Mouse (Mus musculus) myocyte (in vitro differentiated cells): ENCODE measurements around the gene Ccdc124. TPM values are rescaled to one million over a fixed set of nuclear protein-coding genes. Genes with fewer than 3 reads are reported as not detected.
"Not testable (repeated sequence)": the region's sequence is repeated elsewhere in the genome, so short reads cannot be mapped to it uniquely, and the experiment has no call there.

Experiments used
- H3K27me3 ChIP-seq: one replicate; pipeline ENCODE4 v1.6.1; 2011; ENCODE audit not compliant: control insufficient read depth, insufficient read depth, insufficient read length
- H3K36me3 ChIP-seq: one replicate; pipeline ENCODE4 v1.6.1; 2011; ENCODE audit not compliant: control insufficient read depth, insufficient read depth
- H3K4me2 ChIP-seq: one replicate; pipeline ENCODE4 v1.6.1; 2011; ENCODE audit warnings: low read depth, control low read depth
- H3K4me3 ChIP-seq: one replicate; pipeline ENCODE4 v1.5.1; 2011; ENCODE audit warnings: mild to moderate bottlenecking, control low read depth, moderate library complexity
- H3K79me2 ChIP-seq: one replicate; pipeline ENCODE4 v1.6.1; 2011; ENCODE audit not compliant: control insufficient read depth, insufficient read depth
- H3ac ChIP-seq: one replicate; pipeline ENCODE4 v1.6.1; 2011; ENCODE audit not compliant: control insufficient read depth, insufficient read length
- CEBPB ChIP-seq: IDR thresholded peaks from 2 replicates; pipeline ENCODE4 v1.6.1; 2011; ENCODE audit warnings: mild to moderate bottlenecking, moderate library complexity; ENCODE audit not compliant: poor library complexity, insufficient read depth, severe bottlenecking
- E2F4 ChIP-seq: IDR thresholded peaks from one replicate; pipeline ENCODE4 v1.6.1; 2011; ENCODE audit warnings: mild to moderate bottlenecking, control low read depth, moderate library complexity; ENCODE audit not compliant: insufficient read depth
- MAX ChIP-seq: IDR thresholded peaks from one replicate; pipeline ENCODE4 v1.6.1; 2011; ENCODE audit warnings: low read depth, mild to moderate bottlenecking, control low read depth
- MYOD1 ChIP-seq, 3 experiments: IDR thresholded peaks; one replicate each; pipeline ENCODE4 v1.6.1; 2011; ENCODE audit warnings: control low read depth in 2 of 3, low read depth in 2 of 3, mild to moderate bottlenecking in 2 of 3, moderate library complexity in 1 of 3; ENCODE audit not compliant: insufficient read length in 2 of 3, control insufficient read depth in 1 of 3
- MYOG ChIP-seq, 3 experiments: IDR thresholded peaks; one replicate each; pipeline ENCODE4 v1.6.1; 2011; ENCODE audit warnings: control low read depth in 2 of 3, low read depth in 2 of 3, mild to moderate bottlenecking in 2 of 3; ENCODE audit not compliant: insufficient read length in 2 of 3, control insufficient read depth in 1 of 3, insufficient read depth in 1 of 3
- POLR2A ChIP-seq: IDR thresholded peaks from one replicate; pipeline ENCODE4 v1.6.1; 2011; ENCODE audit warnings: low read depth, mild to moderate bottlenecking, control low read depth, moderate library complexity; ENCODE audit not compliant: insufficient read length
- POLR2AphosphoS2 ChIP-seq: IDR thresholded peaks from one replicate; pipeline ENCODE4 v1.6.1; 2011; ENCODE audit warnings: low read depth, control low read depth; ENCODE audit not compliant: insufficient read length
- REST ChIP-seq: IDR thresholded peaks from one replicate; pipeline ENCODE4 v1.6.1; 2011; ENCODE audit warnings: mild to moderate bottlenecking, control low read depth, moderate library complexity; ENCODE audit not compliant: insufficient read depth, insufficient read length
- SRF ChIP-seq: IDR thresholded peaks from one replicate; pipeline ENCODE4 v1.6.1; 2011; ENCODE audit warnings: low read depth; ENCODE audit not compliant: control insufficient read depth, insufficient read length
- TCF12 ChIP-seq: IDR thresholded peaks from one replicate; pipeline ENCODE4 v1.6.1; 2011; ENCODE audit warnings: mild to moderate bottlenecking, control low read depth; ENCODE audit not compliant: poor library complexity, insufficient read depth, severe bottlenecking
- TCF3 ChIP-seq: IDR thresholded peaks from one replicate; pipeline ENCODE4 v1.6.1; 2011; ENCODE audit warnings: low read depth, control low read depth; ENCODE audit not compliant: insufficient read length
- USF1 ChIP-seq: IDR thresholded peaks from one replicate; pipeline ENCODE4 v1.6.1; 2011; ENCODE audit warnings: low read depth, mild to moderate bottlenecking, control low read depth, moderate library complexity
- polyA plus RNA-seq: library from polyadenylated mRNA; unstranded; fragments of >200 nt; fragmentation: generic; extraction: Trizol; gene quantifications from one replicate; pipeline ENCODE4 v1.2.1, GENCODE M21; 2012; ENCODE audit warnings: missing spikeins

Gene Ccdc124
- polyA plus RNA-seq, 1 experiment = 141 TPM

DNA sequence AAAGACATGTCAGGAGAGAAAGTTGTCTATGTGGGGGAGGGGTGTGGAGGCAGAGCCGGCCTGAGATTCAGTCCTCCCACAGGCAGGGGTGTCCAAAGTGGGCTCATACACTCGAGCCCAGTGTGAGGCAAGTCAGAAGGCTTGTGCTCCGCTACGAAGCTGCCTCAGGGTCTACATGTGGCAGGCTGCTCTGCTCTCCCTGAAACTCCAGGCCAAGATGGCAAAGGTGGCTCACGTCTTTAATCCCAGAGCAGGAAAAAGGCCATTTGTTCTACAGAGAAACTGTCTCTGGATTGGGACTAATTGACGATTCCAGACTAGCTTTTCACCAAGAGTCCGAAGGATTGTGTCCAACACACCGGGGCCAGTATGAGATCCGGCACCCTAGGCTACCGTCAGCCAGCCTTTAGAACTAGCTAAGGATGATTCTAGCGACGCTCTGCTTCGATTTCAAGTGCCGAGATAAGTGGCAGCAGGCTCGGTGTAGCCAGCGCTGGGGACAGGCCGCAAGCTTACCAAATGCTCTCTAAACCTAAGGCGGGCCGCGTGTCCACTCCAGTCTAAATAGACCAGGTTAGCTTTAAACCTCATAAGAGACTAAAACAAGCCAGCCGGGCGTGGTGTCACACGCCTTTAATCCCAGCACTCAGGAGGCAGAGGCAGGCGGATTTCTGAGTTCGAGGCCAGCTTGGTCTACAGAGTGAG, 22.7 kb upstream of the Ccdc124 start:
- H3K79me2 ChIP-seq = peaks cover 18% of the 10 kb centered on the region
- peak overlapping the region; percentile 97 for H3K4me2 ChIP-seq
- H3K36me3 ChIP-seq = peaks cover 21% of the 10 kb centered on the region
- H3K4me3 ChIP-seq = peak overlapping the region; percentile 98
- TF ChIP-seq E2F4 (no peak), POLR2A (peak; percentile 16), MYOG (IDR thresholded peaks at IDR 0.05; ENCODE audit: control insufficient read depth in 1 of 3, insufficient read depth in 1 of 3, insufficient read length in 2 of 3, low read depth in 2 of 3) (no peak), CEBPB (no peak), TCF12 (no peak), USF1 (no peak), MYOD1 (IDR thresholded peaks at IDR 0.05; ENCODE audit: control insufficient read depth in 1 of 3, insufficient read length in 2 of 3, low read depth in 2 of 3) (no peak), SRF (no peak), TCF3 (no peak), MAX (no peak), REST (no peak), POLR2AphosphoS2 (peak; percentile 45)
- H3K27me3 ChIP-seq = no peaks in the 10 kb centered on the region
- peak overlapping the region; percentile 61 for H3ac ChIP-seq

DNA sequence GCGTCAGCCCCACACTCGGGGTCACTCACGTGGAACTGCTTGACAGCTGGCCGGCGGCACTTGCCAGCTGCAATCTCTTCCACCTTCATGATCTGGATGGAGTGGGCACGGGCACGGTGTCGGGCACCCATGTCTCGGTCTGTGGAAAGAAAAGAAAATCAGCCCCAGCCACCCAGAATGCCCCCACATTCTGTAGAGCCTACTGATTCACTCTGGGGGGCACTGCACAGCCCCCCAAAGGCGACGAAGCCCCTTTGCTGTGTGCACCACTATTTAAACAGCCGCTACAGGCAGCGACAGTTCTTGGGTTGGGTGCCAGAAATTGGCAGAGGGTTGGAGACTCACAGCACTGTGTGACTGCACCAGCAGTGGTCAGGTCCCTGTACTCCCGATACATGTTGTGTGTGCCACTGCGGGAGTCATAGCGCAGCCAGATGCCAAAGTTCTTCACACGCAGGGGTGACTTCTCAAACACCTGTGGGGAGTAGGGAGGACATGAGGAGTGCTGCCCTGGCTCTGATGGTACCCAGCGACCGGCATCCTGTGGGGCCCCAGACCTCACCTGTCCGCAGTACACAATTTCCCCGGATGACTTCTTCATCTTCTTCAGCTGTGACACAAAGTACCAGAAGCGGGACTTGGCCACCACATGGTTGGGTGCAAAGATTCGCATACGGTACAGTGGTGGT, 22.0 kb upstream of the Ccdc124 start:
- Histone ChIP-seq H3K79me2 (peaks cover 18% of the 10 kb centered on the region), H3K36me3 (peaks cover 21% of the 10 kb centered on the region), H3K4me2 (peak overlapping the region; percentile 97), H3ac (peak overlapping the region; percentile 61), H3K4me3 (peak overlapping the region; percentile 98)
- TF ChIP-seq POLR2A = peak; percentile 24
- H3K27me3 ChIP-seq = not testable (repeated sequence)

DNA sequence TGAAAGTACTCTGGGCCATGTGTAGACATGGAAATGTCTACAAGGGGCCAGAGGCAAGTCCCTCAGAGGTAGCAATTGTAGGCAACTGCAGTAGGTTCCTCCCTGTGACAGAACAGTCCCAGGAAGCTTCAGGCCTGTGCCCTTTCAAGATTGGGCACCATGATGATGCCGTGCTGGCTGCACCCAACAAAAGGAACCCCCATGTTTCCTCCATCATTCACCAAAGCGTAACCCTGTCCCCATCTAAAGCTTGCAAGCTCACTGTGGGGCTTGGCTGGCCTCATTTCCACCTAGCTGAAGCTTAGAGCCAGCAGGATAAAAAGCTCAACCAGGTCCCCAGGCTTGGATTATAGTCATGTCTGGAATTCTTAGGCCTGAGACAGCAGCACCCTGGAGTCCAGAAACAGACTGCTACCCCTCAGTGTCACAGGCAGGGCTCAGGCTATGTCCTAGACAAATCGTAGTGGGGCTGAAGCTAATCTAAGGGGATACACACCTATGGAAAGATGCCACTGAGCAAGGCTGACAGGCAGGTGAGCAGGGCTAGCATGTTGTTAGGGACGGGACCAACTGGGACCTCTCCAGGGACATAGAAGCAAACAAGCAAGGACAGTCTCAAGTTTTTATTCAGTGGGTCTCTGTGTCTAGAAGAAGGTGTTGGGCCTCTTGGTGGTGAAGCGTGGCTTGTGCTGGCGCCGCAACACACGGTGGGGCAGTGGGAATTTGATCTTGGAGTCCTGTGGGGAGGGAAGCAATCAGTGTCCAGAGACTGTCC, 21.2 kb upstream of the Ccdc124 start:
- Histone ChIP-seq H3ac (no peak overlapping the region), H3K4me2 (no peak overlapping the region), H3K4me3 (peak overlapping the region; percentile 98), H3K27me3 (no peaks in the 10 kb centered on the region), H3K79me2 (peaks cover 18% of the 10 kb centered on the region), H3K36me3 (peaks cover 21% of the 10 kb centered on the region)
- TF ChIP-seq POLR2AphosphoS2 = no peak
- TF ChIP-seq POLR2A = no peak
- TF ChIP-seq REST = no peak

DNA sequence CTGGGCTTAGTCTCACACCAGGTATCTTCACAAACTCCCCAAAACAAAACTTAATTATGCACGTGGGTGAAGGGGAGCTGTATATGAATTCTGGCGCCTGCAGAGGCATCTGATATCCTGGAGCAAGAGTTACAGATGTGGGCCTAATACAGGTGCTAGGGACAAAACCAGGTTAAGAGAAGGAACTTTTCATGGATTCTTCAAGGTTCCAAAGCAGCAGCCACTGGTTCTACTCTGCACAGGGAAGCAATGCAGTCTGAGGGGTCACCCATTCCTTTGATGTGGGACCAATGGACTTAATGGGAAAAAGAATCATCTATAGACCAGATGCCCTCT, 20.6 kb upstream of the Ccdc124 start:
- peaks cover 18% of the 10 kb centered on the region for H3K79me2 ChIP-seq
- H3K27me3 ChIP-seq = no peaks in the 10 kb centered on the region
- H3K36me3 ChIP-seq = peaks cover 21% of the 10 kb centered on the region
- no peak overlapping the region for H3ac ChIP-seq
- H3K4me3 ChIP-seq = no peak overlapping the region
- TF ChIP-seq TCF3 (no peak), MYOD1 (IDR thresholded peaks at IDR 0.05; ENCODE audit: control insufficient read depth in 1 of 3, insufficient read length in 2 of 3, low read depth in 2 of 3) (no peak), MYOG (IDR thresholded peaks at IDR 0.05; ENCODE audit: control insufficient read depth in 1 of 3, insufficient read depth in 1 of 3, insufficient read length in 2 of 3, low read depth in 2 of 3) (no peak), CEBPB (no peak), SRF (no peak), POLR2AphosphoS2 (no peak), REST (no peak), TCF12 (no peak), MAX (no peak), USF1 (no peak), E2F4 (no peak), POLR2A (no peak)
- H3K4me2 ChIP-seq = no peak overlapping the region
